Mouse (Mus musculus) forebrain, postnatal 0 days (tissue): ENCODE measurements around the gene Enthd1. TPM values are rescaled to one million over a fixed set of nuclear protein-coding genes. Genes with fewer than 3 reads are reported as not detected.

Experiments used
- ATAC-seq: fragments of 200-750 bp; cut with Nextera tagmentation; 2 replicates; pipeline ENCODE4 v1.8.0; 2017; ENCODE audit warnings: mild to moderate bottlenecking, moderate library complexity
- DNase-seq: peaks from one replicate; pipeline ENCODE4 v3.0.0-alpha.2; 2015
- H3K27ac ChIP-seq: fragments of 300-500 bp; sonication (generic); 2 replicates; pipeline ENCODE4 v1.5.1; 2014; ENCODE audit warnings: low read depth, mild to moderate bottlenecking, antibody characterized with exemption, low read length, moderate library complexity, mixed read lengths
- H3K27me3 ChIP-seq: fragments of 300-500 bp; sonication (generic); 2 replicates; pipeline ENCODE4 v1.6.1; 2014; ENCODE audit warnings: mild to moderate bottlenecking, low read length, mixed read lengths; ENCODE audit not compliant: insufficient read depth
- H3K36me3 ChIP-seq: fragments of 300-500 bp; sonication (generic); 2 replicates; pipeline ENCODE4 v1.6.1; 2014; ENCODE audit warnings: mild to moderate bottlenecking, moderate library complexity; ENCODE audit not compliant: insufficient read depth
- H3K4me1 ChIP-seq: fragments of 300-500 bp; sonication (generic); 2 replicates; pipeline ENCODE4 v1.6.1; 2014; ENCODE audit warnings: antibody characterized with exemption; ENCODE audit not compliant: insufficient read depth
- H3K4me2 ChIP-seq: fragments of 300-500 bp; sonication (generic); 2 replicates; pipeline ENCODE4 v1.6.1; 2014; ENCODE audit warnings: low read depth, mild to moderate bottlenecking, moderate library complexity
- H3K4me3 ChIP-seq: fragments of 300-500 bp; sonication (generic); 2 replicates; pipeline ENCODE4 v1.5.1; 2014; ENCODE audit warnings: low read depth, low read length, mixed read lengths
- H3K9ac ChIP-seq: fragments of 300-500 bp; sonication (generic); 2 replicates; pipeline ENCODE4 v1.6.1; 2014; ENCODE audit warnings: mild to moderate bottlenecking
- H3K9me3 ChIP-seq: fragments of 300-500 bp; sonication (generic); 2 replicates; pipeline ENCODE4 v1.6.1; 2016; ENCODE audit warnings: low read length
- CTCF ChIP-seq: sonication (generic); IDR thresholded peaks from 2 replicates; pipeline ENCODE4 v1.5.1; 2016; ENCODE audit warnings: antibody characterized with exemption, control low read depth, low read depth
- WGBS: fragments of 180-500 bp; shearing (Covaris S2); extraction: QIAGEN DNeasy Blood & Tissue Kit; methylation state at CpG from one replicate; pipeline ENCODE4 v1.1.7; 2014; 5-methylcytosine and 5-hydroxymethylcytosine counted together
- polyA plus RNA-seq: library from polyadenylated mRNA; unstranded; fragments of >200 nt; fragmentation: Nextera tagmentation; extraction: Ambion mirVana; gene quantifications from 2 replicates; pipeline ENCODE4 v1.2.1, GENCODE M21; 2015
- total RNA-seq: library from RNA; depleted of rRNA; stranded (reverse); fragments of >200 nt; gene quantifications from 2 replicates; pipeline ENCODE4 v1.2.3, GENCODE M21; 2014

Enthd1 gene
- total and polyA plus RNA-seq, 2 experiments from 2014 or later = not detected

- Histone ChIP-seq H3K4me1 (no peaks in the 10 kb centered on the region), H3K4me3 (no peak overlapping the region), H3K36me3 (no peaks in the 10 kb centered on the region), H3K27ac (no peak overlapping the region), H3K27me3 (no peaks in the 10 kb centered on the region), H3K4me2 (no peak overlapping the region), H3K9me3 (no peaks in the 10 kb centered on the region), H3K9ac (no peak overlapping the region)
- ATAC-seq (no peak), DNase-seq (no peak)
- 77% methylated on average over 5 of the region's 5 CpGs for WGBS
- no peak for TF ChIP-seq CTCF
Observed at GRCm38 (mm10) chr15:80436961-80437360, 128.0 kb downstream of the Enthd1 start.

- Histone ChIP-seq H3K4me1 (no peaks in the 10 kb centered on the region), H3K9me3 (no peaks in the 10 kb centered on the region), H3K27ac (no peak overlapping the region), H3K36me3 (no peaks in the 10 kb centered on the region), H3K9ac (no peak overlapping the region), H3K4me2 (no peak overlapping the region), H3K27me3 (no peaks in the 10 kb centered on the region), H3K4me3 (no peak overlapping the region)
- ATAC-seq (no peak), DNase-seq (no peak)
- no peak for TF ChIP-seq CTCF
- WGBS = 60% methylated on average over 11 of the region's 11 CpGs
Observed at GRCm38 (mm10) chr15:80430324-80430723, 134.6 kb downstream of the Enthd1 start.

GRCm38 (mm10) chr15:80418146-80418545 lies 146.8 kb downstream of the Enthd1 start:
- H3K9ac ChIP-seq = no peak overlapping the region
- no peak overlapping the region for H3K4me2 ChIP-seq
- H3K36me3 ChIP-seq = no peaks in the 10 kb centered on the region
- 77% methylated on average over 2 of the region's 2 CpGs for WGBS
- H3K9me3 ChIP-seq = no peaks in the 10 kb centered on the region
- TF ChIP-seq CTCF = no peak
- H3K27me3 ChIP-seq = no peaks in the 10 kb centered on the region
- H3K4me1 ChIP-seq = no peaks in the 10 kb centered on the region
- ATAC-seq (no peak), DNase-seq (no peak)
- H3K27ac ChIP-seq = no peak overlapping the region
- H3K4me3 ChIP-seq = no peak overlapping the region

- H3K27me3 ChIP-seq = no peaks in the 10 kb centered on the region
- no peak for TF ChIP-seq CTCF
- H3K9me3 ChIP-seq = no peaks in the 10 kb centered on the region
- no peak overlapping the region for H3K4me2 ChIP-seq
- H3K27ac ChIP-seq = no peak overlapping the region
- no peak overlapping the region for H3K4me3 ChIP-seq
- 64% methylated on average over 9 of the region's 9 CpGs for WGBS
- H3K9ac ChIP-seq = no peak overlapping the region
- H3K4me1 ChIP-seq = no peaks in the 10 kb centered on the region
- no peak for DNase-seq
- H3K36me3 ChIP-seq = no peaks in the 10 kb centered on the region
- no peak for ATAC-seq
Observed at GRCm38 (mm10) chr15:80417066-80417465, 147.9 kb downstream of the Enthd1 start.

- 71% methylated on average over 4 of the region's 4 CpGs for WGBS
- no peaks in the 10 kb centered on the region for H3K36me3 ChIP-seq
- no peak overlapping the region for H3K9ac ChIP-seq
- no peak overlapping the region for H3K4me3 ChIP-seq
- no peaks in the 10 kb centered on the region for H3K27me3 ChIP-seq
- no peaks in the 10 kb centered on the region for H3K4me1 ChIP-seq
- ATAC-seq = no peak
- no peaks in the 10 kb centered on the region for H3K9me3 ChIP-seq
- no peak for TF ChIP-seq CTCF
- DNase-seq = no peak
- no peak overlapping the region for H3K27ac ChIP-seq
- no peak overlapping the region for H3K4me2 ChIP-seq
Observed at GRCm38 (mm10) chr15:80415132-80415531, 149.8 kb downstream of the Enthd1 start.

- H3K4me3 ChIP-seq = no peak overlapping the region
- no peak for TF ChIP-seq CTCF
Observed at GRCm38 (mm10) chr15:80413988-80414721, 150.8 kb downstream of the Enthd1 start.

GRCm38 (mm10) chr15:80413070-80413469 lies 151.9 kb downstream of the Enthd1 start:
- H3K36me3 ChIP-seq = no peaks in the 10 kb centered on the region
- no peaks in the 10 kb centered on the region for H3K4me1 ChIP-seq
- H3K9me3 ChIP-seq = no peaks in the 10 kb centered on the region
- ATAC-seq (no peak), DNase-seq (no peak)
- WGBS = 76% methylated on average over 4 of the region's 4 CpGs
- no peak overlapping the region for H3K4me2 ChIP-seq
- no peak overlapping the region for H3K4me3 ChIP-seq
- no peak overlapping the region for H3K27ac ChIP-seq
- no peaks in the 10 kb centered on the region for H3K27me3 ChIP-seq
- TF ChIP-seq CTCF = no peak
- no peak overlapping the region for H3K9ac ChIP-seq

More at GRCm38 (mm10) chr15:80413988-80414721, 150.8 kb downstream of the Enthd1 start:
- Histone ChIP-seq H3K4me2 (no peak overlapping the region), H3K9me3 (no peaks in the 10 kb centered on the region), H3K27me3 (no peaks in the 10 kb centered on the region), H3K9ac (no peak overlapping the region), H3K36me3 (no peaks in the 10 kb centered on the region), H3K4me1 (no peaks in the 10 kb centered on the region), H3K27ac (no peak overlapping the region)
- 77% methylated on average over 17 of the region's 17 CpGs for WGBS
- ATAC-seq = no peak
- no peak for DNase-seq
